Mouse (Mus musculus): ENCODE measurements at regions not wholly inside any gene's neighbourhood (a gene's known extent, or its start where the extent isn't known, plus 50 kb on each side); places are given as distances from the start of the nearest gene placed in this dataset.

DNA sequence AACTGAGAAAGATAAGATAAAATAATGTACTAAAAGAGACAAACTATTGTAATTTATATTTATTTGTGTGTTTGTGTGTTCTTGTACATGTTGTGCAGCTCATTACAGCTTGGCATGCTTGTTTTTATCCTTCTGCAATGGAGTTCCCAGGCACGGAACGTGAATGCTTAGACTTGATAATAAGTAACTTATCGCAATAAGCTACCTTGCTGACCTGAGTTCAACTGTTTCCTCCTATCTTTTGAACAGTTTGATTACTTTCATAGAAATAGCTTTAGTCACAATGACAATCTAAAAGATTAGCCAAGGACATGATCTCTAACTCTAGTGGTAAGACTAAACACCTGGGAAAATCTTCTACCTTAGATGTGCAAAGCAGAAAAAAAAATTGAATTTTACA lies 138.9 kb upstream of the Flrt2 start:
- no peak overlapping the region for H3K27ac ChIP-seq (replicated peaks; ENCODE audit: low read depth, low read length)
- no peaks in the 10 kb centered on the region for H3K9me3 ChIP-seq (ENCODE audit: control insufficient read depth, low read length)
- TF ChIP-seq POLR2A (IDR thresholded peaks at IDR 0.05; ENCODE audit: borderline replicate concordance, extremely low read depth, insufficient read depth, insufficient read length): no peak
- H3K4me2 ChIP-seq (replicated peaks; ENCODE audit: low read depth, low read length, severe bottlenecking): no peak overlapping the region
- no peak for ATAC-seq (ENCODE audit: low FRiP score, low read depth)
- H3K4me3 ChIP-seq (replicated peaks; ENCODE audit: low read length): no peak overlapping the region
- no peaks in the 10 kb centered on the region for H3K4me1 ChIP-seq (ENCODE audit: control insufficient read depth, insufficient read depth, low read length)
- H3K9ac ChIP-seq (ENCODE audit: low read depth, low read length, severe bottlenecking): no peak overlapping the region
- H3K36me3 ChIP-seq (ENCODE audit: control insufficient read depth, insufficient read depth, low read length): no peaks in the 10 kb centered on the region
- WGBS: 91% methylated on average over 3 of the region's 3 CpGs
- DNase-seq (ENCODE audit: low spot score): no peak
- H3K27me3 ChIP-seq (ENCODE audit: control insufficient read depth, insufficient read depth, low read length): no peaks in the 10 kb centered on the region

DNA sequence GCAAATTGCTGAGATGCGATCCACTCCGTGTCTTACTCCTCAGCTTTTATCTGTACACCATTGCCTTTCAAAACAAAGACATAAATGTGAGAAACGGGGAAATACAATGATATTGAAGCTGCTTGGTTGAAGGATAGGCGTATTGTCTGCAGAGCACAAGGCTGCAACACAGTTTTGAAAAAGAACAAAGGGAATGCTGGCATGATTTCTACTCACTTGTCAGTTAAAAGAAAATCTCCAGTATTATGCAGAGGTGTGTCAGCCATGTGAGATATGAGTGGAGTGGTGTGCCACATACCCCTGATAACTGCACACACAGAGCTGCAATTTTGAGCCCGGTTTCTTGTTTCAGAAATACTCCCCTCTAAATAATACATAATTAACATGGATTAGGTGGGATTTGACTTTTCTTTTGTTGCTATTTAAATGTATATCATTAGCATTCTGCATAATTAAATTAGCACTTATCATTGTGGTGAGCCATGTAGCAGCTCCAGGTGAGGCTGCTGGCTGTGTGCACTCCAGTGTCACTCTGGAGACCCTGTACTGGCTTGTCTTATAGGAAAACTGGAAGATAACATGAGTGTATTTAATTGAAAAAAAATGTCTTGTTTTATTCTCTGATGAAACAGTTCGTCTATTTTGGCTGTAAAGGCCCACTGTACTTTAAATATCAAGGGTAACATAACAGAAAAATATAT lies 133.2 kb upstream of the Flrt2 start:
- Histone ChIP-seq H3K4me2 (replicated peaks; ENCODE audit: low read depth, low read length, severe bottlenecking) (no peak overlapping the region), H3K27ac (replicated peaks; ENCODE audit: low read depth, low read length) (no peak overlapping the region), H3K4me1 (ENCODE audit: control insufficient read depth, insufficient read depth, low read length) (no peaks in the 10 kb centered on the region; the same call in 1 of the 2 replicates), H3K36me3 (ENCODE audit: control insufficient read depth, insufficient read depth, low read length) (no peaks in the 10 kb centered on the region), H3K9me3 (ENCODE audit: control insufficient read depth, low read length) (no peaks in the 10 kb centered on the region), H3K4me3 (replicated peaks; ENCODE audit: low read length) (no peak overlapping the region), H3K27me3 (ENCODE audit: control insufficient read depth, insufficient read depth, low read length) (no peaks in the 10 kb centered on the region), H3K9ac (ENCODE audit: low read depth, low read length, severe bottlenecking) (no peak overlapping the region)
- ATAC-seq (ENCODE audit: low FRiP score, low read depth) (no peak), DNase-seq (ENCODE audit: low spot score) (no peak)
- no peak for TF ChIP-seq POLR2A (IDR thresholded peaks at IDR 0.05; ENCODE audit: borderline replicate concordance, extremely low read depth, insufficient read depth, insufficient read length)
- WGBS: 63% methylated on average over 6 of the region's 6 CpGs

- peak; percentile 67 for DNase-seq (ENCODE audit: low spot score)
- no peak for TF ChIP-seq POLR2A (IDR thresholded peaks at IDR 0.05; ENCODE audit: borderline replicate concordance, extremely low read depth, insufficient read depth, insufficient read length)
- peaks cover 4% of the 10 kb centered on the region; the same call in 1 of the 2 replicates for H3K9me3 ChIP-seq (ENCODE audit: control insufficient read depth, low read length)
- H3K27me3 ChIP-seq (ENCODE audit: control insufficient read depth, insufficient read depth, low read length): no peaks in the 10 kb centered on the region
- H3K9ac ChIP-seq (ENCODE audit: low read depth, low read length, severe bottlenecking): no peak overlapping the region
- H3K36me3 ChIP-seq (ENCODE audit: control insufficient read depth, insufficient read depth, low read length): no peaks in the 10 kb centered on the region
- ATAC-seq (ENCODE audit: low FRiP score, low read depth): 0 out of 2 replicates have a peak, but pooled peaks have one; percentile 41
- no peaks in the 10 kb centered on the region; the same call in 1 of the 2 replicates for H3K4me1 ChIP-seq (ENCODE audit: control insufficient read depth, insufficient read depth, low read length)
- H3K27ac ChIP-seq (replicated peaks; ENCODE audit: low read depth, low read length): no peak overlapping the region
- H3K4me2 ChIP-seq (replicated peaks; ENCODE audit: low read depth, low read length, severe bottlenecking): no peak overlapping the region
- no peak overlapping the region for H3K4me3 ChIP-seq (replicated peaks; ENCODE audit: low read length)
- 38% methylated on average over 4 of the region's 4 CpGs for WGBS
Observed at GRCm38 (mm10) chr12:95563431-95563830, 128.6 kb upstream of the Flrt2 start.

GRCm38 (mm10) chr12:95576772-95577171 lies 115.3 kb upstream of the Flrt2 start:
- Histone ChIP-seq H3K4me3 (replicated peaks; ENCODE audit: low read length) (no peak overlapping the region), H3K9me3 (ENCODE audit: control insufficient read depth, low read length) (no peaks in the 10 kb centered on the region), H3K4me1 (ENCODE audit: control insufficient read depth, insufficient read depth, low read length) (no peaks in the 10 kb centered on the region), H3K36me3 (ENCODE audit: control insufficient read depth, insufficient read depth, low read length) (no peaks in the 10 kb centered on the region), H3K27me3 (ENCODE audit: control insufficient read depth, insufficient read depth, low read length) (no peaks in the 10 kb centered on the region), H3K9ac (ENCODE audit: low read depth, low read length, severe bottlenecking) (no peak overlapping the region), H3K4me2 (replicated peaks; ENCODE audit: low read depth, low read length, severe bottlenecking) (no peak overlapping the region), H3K27ac (replicated peaks; ENCODE audit: low read depth, low read length) (no peak overlapping the region)
- 75% methylated on average over 3 of the region's 3 CpGs for WGBS
- no peak for TF ChIP-seq POLR2A (IDR thresholded peaks at IDR 0.05; ENCODE audit: borderline replicate concordance, extremely low read depth, insufficient read depth, insufficient read length)
- DNase-seq (ENCODE audit: low spot score) (no peak), ATAC-seq (ENCODE audit: low FRiP score, low read depth) (no peak)

DNA sequence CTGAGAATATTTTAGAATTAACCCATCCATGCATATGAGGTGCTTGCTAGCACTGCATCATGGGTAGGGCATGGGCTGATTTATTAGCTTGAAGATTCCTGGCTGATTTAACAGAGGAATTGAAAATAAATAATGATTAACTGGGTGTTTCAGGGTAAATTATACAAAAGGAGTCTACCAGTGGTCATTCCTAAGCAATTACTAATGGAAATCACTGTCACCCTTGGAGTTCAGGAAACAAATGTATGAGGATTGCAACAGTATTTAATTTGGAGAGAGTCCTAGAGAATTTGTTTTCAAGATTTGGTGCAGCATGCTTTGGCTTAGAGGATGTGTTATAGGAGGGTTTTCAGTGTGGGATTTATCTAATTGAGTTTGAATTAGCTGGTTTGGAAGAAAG lies 103.0 kb upstream of the Flrt2 start:
- Histone ChIP-seq H3K9me3 (ENCODE audit: control insufficient read depth, low read length) (no peaks in the 10 kb centered on the region), H3K4me3 (replicated peaks; ENCODE audit: low read length) (no peak overlapping the region), H3K4me1 (ENCODE audit: control insufficient read depth, insufficient read depth, low read length) (no peaks in the 10 kb centered on the region), H3K36me3 (ENCODE audit: control insufficient read depth, insufficient read depth, low read length) (no peaks in the 10 kb centered on the region), H3K27me3 (ENCODE audit: control insufficient read depth, insufficient read depth, low read length) (no peaks in the 10 kb centered on the region), H3K27ac (replicated peaks; ENCODE audit: low read depth, low read length) (no peak overlapping the region), H3K9ac (ENCODE audit: low read depth, low read length, severe bottlenecking) (no peak overlapping the region), H3K4me2 (replicated peaks; ENCODE audit: low read depth, low read length, severe bottlenecking) (no peak overlapping the region)
- ATAC-seq (ENCODE audit: low FRiP score, low read depth): no peak
- TF ChIP-seq POLR2A (IDR thresholded peaks at IDR 0.05; ENCODE audit: borderline replicate concordance, extremely low read depth, insufficient read depth, insufficient read length): no peak
- DNase-seq (ENCODE audit: low spot score): no peak

All from limb, embryonic 14.5 days (tissue).